Mouse (Mus musculus) cerebellum, adult 2 months (tissue): Measurements from ENCODE around the gene Gria1.

Source experiments
- CTCF ChIP-seq: fragments of 200-500 bp; IDR thresholded peaks from 2 replicates; pipeline ENCODE4 v1.5.1; 2011; ENCODE audit warnings: low read depth, mild to moderate bottlenecking, control low read depth, low read length, moderate library complexity, borderline replicate concordance; ENCODE audit not compliant: insufficient read depth
- POLR2A ChIP-seq: fragments of 200-500 bp; IDR thresholded peaks from 2 replicates; pipeline ENCODE4 v1.6.1; 2011; ENCODE audit warnings: low read length, control low read depth, borderline replicate concordance; ENCODE audit not compliant: insufficient read depth

- TF ChIP-seq CTCF (no peak), POLR2A (no peak)
Observed at GRCm38 (mm10) chr11:57239758-57240157, 228.6 kb downstream of the Gria1 start.
